Mouse (Mus musculus): ENCODE results near the gene Mstn. TPM values are rescaled to one million over a fixed set of nuclear protein-coding genes. Genes with fewer than 3 reads are reported as not detected.

The Mstn gene
- polyA plus RNA-seq, 2 experiments from 2014 or later, result not detected

GRCm38 (mm10) chr1:53110561-53110960 lies 49.1 kb downstream of the Mstn start:
- ATAC-seq, result no peak

Other genes starting within 250 kb of the Mstn start
- gene Inpp1, start 244.0 kb upstream of the Mstn start, polyA plus RNA-seq (2017; shearing (Covaris generic)), result 100 to 1,000 TPM in 1 of 2 experiments, 10 to 100 TPM in 1; 74.0 to 108 TPM
- gene Hibch, start 216.7 kb upstream of the Mstn start, polyA plus RNA-seq (2017; shearing (Covaris generic)), result 10 to 100 TPM; 30.2 to 36.1 TPM
- 1 to 10 TPM; 5.2 to 8.0 TPM for gene 1700019D03Rik, start 41.5 kb upstream of the Mstn start, polyA plus RNA-seq (2017; shearing (Covaris generic))
- gene 1700019A02Rik, start 126.0 kb downstream of the Mstn start, polyA plus RNA-seq (2017; shearing (Covaris generic)), result not detected
- 10 to 100 TPM; 25.1 to 32.1 TPM for gene Pms1, start 235.4 kb downstream of the Mstn start, polyA plus RNA-seq (2017; shearing (Covaris generic))
- gene Ormdl1, start 235.5 kb downstream of the Mstn start, polyA plus RNA-seq (2017; shearing (Covaris generic)), result 10 to 100 TPM; 64.8 to 81.9 TPM
- under 1 TPM in 1 of 2 experiments, not detected in 1; 0.63 TPM for gene Gm28778, start 235.5 kb downstream of the Mstn start, polyA plus RNA-seq (2017; shearing (Covaris generic))